Mouse (Mus musculus): ENCODE results near the gene Auts2.

The Auts2 gene

DNA sequence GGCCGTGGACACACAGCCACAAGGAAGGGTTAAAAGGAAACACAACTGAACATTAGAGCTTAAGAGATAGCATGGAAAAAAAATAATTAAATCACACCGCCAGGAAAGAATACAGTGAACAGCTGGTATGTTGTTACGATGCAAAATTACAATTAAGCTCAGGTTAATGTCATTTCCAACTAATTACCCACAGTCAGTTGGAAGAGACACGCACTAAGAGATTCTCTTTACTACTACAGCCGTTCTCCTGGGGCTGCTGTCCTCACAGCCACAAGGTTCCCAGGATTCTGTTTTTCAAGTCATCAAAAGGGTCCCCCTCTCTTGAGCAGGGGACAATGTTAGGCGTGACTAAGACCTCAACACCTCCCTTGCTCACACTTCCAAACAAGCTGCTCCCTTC, 25.3 kb downstream of the Auts2 start:
- Histone ChIP-seq H3K36me3 (ENCODE audit: control insufficient read depth, insufficient read depth, low read length, poor library complexity, severe bottlenecking) (no peaks in the 10 kb centered on the region), H3K27me3 (ENCODE audit: control insufficient read depth, insufficient read depth, low read length, poor library complexity, severe bottlenecking) (no peaks in the 10 kb centered on the region)
- no peak for DNase-seq (ENCODE audit: low read depth, low spot score)

DNA sequence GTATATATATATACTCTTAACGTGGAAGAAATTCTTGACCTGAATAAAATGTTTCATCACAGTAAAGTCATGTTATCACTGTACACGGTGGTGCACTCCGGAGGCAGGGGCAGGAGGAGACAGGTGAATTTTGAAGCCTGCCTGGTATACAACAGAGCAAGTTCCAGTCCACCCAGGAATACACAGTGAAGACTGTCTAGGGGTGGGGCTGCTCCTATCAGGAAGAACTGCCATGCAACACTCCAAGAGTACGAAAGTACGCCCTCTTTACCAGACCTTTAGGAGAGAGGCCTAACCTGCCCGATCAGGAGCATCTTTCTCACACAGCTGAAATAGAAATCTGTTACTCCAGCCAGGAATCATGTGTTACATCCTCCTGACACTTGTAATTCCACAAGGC, 28.6 kb downstream of the Auts2 start:
- no peaks in the 10 kb centered on the region for H3K27me3 ChIP-seq (ENCODE audit: control insufficient read depth, insufficient read depth, low read length, poor library complexity, severe bottlenecking)
- H3K36me3 ChIP-seq (ENCODE audit: control insufficient read depth, insufficient read depth, low read length, poor library complexity, severe bottlenecking) = no peaks in the 10 kb centered on the region
- DNase-seq (ENCODE audit: low read depth, low spot score) = no peak

DNA sequence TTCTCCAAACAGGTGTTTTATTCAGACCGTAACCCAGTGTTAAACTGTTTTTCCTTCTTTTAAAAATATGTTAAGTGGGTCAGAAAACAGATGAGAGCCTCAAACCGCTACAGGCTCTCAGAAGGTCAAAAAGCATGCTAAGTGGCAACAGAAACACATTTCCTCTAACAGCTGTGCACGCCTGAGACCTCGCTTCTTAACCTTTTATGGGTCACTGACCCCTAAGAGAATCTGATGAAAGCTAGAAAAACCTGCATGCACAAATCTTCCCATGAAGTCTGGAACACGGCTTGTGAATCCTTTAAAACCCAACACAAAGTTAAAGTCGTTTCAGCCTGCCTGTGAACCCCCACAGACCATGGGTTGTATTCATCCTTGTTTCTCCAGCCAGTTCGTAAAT, 29.9 kb downstream of the Auts2 start:
- H3K36me3 ChIP-seq (ENCODE audit: control insufficient read depth, insufficient read depth, low read length, poor library complexity, severe bottlenecking) = no peaks in the 10 kb centered on the region
- DNase-seq (ENCODE audit: low read depth, low spot score) = no peak
- no peaks in the 10 kb centered on the region for H3K27me3 ChIP-seq (ENCODE audit: control insufficient read depth, insufficient read depth, low read length, poor library complexity, severe bottlenecking)

DNA sequence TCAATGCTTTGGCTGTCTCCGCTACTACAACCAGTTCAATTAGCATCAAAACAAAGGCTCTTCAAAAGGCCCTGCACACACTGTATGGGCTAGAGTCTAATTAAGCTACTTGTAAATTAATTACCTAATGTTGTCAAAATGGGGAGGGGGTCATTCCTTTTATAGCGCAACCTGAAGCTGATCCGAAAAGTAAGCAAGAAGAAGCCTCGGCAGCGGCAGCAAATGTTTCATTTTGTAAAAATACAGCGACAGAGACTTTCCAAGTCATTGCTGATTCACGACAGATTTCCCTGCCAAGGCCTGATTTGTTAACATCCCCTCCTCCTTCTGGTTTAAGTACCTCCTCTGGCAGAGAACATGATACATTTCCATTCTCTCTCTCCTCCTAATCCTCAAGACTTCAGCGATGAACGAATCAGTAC, 33.7 kb downstream of the Auts2 start:
- Histone ChIP-seq H3K36me3 (ENCODE audit: control insufficient read depth, insufficient read depth, low read length, poor library complexity, severe bottlenecking) (no peaks in the 10 kb centered on the region), H3K27me3 (ENCODE audit: control insufficient read depth, insufficient read depth, low read length, poor library complexity, severe bottlenecking) (no peaks in the 10 kb centered on the region)
- no peak for DNase-seq (ENCODE audit: low read depth, low spot score)

DNA sequence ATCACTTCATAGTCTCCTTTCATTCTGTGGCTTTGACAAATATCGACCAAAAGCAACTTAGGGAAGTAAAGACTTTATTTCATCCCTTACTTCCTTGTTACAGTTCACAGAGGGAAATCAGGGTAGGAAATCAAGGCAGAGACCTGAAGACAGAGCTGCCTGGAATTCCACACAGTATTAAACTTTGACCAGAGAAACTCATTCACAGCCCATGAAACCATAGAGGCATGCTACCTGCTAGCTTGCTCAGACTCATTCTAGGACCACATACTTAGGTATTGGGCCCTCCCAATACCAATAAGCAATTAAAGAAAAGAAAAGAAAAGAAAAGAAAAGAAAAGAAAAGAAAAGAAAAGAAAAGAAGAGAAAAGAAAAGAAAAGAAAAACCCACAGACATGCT, 38.3 kb downstream of the Auts2 start:
- no peaks in the 10 kb centered on the region for H3K36me3 ChIP-seq (ENCODE audit: control insufficient read depth, insufficient read depth, low read length, poor library complexity, severe bottlenecking)
- no peaks in the 10 kb centered on the region for H3K27me3 ChIP-seq (ENCODE audit: control insufficient read depth, insufficient read depth, low read length, poor library complexity, severe bottlenecking)
- DNase-seq (ENCODE audit: low read depth, low spot score) = no peak

DNA sequence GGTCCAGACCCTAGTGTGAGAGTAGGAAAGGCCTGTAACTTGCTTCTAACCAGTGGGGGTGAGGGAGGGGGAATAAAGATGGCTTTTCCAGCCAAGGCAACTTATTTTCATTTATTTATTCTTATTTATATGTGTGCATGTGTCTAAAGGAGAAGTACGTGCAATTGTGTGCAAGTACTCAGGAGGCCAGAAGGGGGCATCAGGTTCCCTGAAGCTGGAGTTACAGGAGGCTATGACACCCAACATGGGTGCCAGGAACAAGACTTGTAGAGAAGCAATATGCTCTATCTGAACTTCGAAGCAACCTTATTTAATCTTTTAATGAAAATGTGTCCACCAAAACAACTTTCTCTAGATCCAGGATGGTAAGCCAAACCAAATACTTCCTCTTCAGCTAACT, 39.7 kb downstream of the Auts2 start:
- Histone ChIP-seq H3K36me3 (ENCODE audit: control insufficient read depth, insufficient read depth, low read length, poor library complexity, severe bottlenecking) (no peaks in the 10 kb centered on the region), H3K27me3 (ENCODE audit: control insufficient read depth, insufficient read depth, low read length, poor library complexity, severe bottlenecking) (no peaks in the 10 kb centered on the region)
- no peak for DNase-seq (ENCODE audit: low read depth, low spot score)

DNA sequence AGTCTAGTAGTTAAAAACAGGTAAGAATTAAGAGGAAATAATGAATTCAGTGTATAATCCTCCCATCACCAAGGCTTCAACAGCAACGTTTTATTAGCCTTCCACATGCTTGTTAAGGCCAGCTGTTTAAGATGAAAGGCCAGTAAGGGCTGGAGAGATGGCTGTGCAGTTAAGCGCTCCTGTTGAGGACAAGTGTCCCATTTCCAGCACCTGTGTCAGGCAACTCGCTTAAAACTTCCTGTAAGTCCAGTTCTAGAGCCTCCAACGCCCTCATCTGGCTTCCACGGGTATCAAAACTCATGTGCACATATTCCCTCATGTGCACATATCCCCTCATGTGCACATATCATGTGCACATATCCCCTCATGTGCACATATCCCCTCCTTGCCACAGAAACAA, 41.1 kb downstream of the Auts2 start:
- H3K36me3 ChIP-seq (ENCODE audit: control insufficient read depth, insufficient read depth, low read length, poor library complexity, severe bottlenecking) = no peaks in the 10 kb centered on the region
- H3K27me3 ChIP-seq (ENCODE audit: control insufficient read depth, insufficient read depth, low read length, poor library complexity, severe bottlenecking) = no peaks in the 10 kb centered on the region
- no peak for DNase-seq (ENCODE audit: low read depth, low spot score)

DNA sequence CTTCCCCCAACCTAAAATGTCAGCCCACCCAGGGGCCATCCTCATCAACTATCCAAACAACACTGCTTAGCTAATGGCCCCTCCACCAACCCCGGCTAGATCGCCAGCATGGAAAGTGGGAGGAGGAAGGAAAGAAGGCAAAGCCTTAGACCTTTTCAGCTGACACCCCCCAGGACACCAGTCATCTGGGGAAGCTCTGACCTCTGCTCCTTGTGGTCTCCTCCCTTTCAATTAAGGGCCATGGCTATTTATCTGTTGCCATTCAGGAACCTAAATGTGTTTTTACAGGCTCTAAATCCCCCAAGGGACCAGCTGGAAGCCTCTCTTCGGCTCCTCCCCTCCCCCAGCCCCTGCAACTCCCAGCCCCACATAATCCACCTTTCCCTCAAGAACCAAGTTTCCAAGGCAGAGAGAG, 42.3 kb downstream of the Auts2 start:
- DNase-seq (ENCODE audit: low read depth, low spot score) = no peak
- H3K36me3 ChIP-seq (ENCODE audit: control insufficient read depth, insufficient read depth, low read length, poor library complexity, severe bottlenecking) = no peaks in the 10 kb centered on the region
- no peaks in the 10 kb centered on the region for H3K27me3 ChIP-seq (ENCODE audit: control insufficient read depth, insufficient read depth, low read length, poor library complexity, severe bottlenecking)

DNA sequence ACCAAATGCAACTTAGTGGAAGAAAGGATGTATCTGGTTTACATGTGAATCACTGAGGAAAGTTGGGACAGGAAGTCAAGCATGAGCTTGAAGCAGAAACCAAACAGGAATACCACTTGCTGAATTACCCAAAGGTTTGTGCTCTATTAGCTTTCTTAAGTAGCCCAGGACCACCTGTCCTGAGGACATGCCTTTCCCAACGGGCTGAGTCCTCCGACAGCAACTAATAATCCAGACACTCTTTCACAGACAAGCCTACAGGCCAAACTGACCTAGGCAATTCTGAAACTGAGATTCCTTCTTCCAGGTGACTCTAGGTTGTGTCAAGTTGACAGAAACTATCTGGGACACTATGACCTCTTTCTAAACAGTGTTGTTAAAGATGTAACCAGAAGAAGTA, 44.2 kb downstream of the Auts2 start:
- DNase-seq (ENCODE audit: low read depth, low spot score) = no peak
- Histone ChIP-seq H3K27me3 (ENCODE audit: control insufficient read depth, insufficient read depth, low read length, poor library complexity, severe bottlenecking) (no peaks in the 10 kb centered on the region), H3K36me3 (ENCODE audit: control insufficient read depth, insufficient read depth, low read length, poor library complexity, severe bottlenecking) (no peaks in the 10 kb centered on the region)

DNA sequence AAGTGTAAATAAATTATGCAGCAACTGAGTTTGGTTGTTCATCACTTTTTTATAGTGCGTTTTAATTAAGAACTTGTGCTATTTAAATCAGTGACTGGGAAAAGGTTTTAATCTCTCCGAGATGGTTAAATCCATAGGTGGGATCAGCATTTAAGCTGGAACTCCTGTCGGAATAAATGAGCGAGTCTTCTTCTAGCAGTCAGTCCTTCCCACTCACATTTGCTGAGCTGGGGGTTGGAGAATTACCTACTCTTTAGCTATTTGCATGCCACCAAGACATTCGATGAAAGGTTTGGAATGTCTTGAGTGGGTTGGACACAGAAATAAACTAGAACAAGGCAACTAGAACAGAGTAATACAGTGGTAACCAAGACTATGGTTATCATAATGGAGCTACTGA, 45.1 kb downstream of the Auts2 start:
- Histone ChIP-seq H3K36me3 (ENCODE audit: control insufficient read depth, insufficient read depth, low read length, poor library complexity, severe bottlenecking) (no peaks in the 10 kb centered on the region), H3K27me3 (ENCODE audit: control insufficient read depth, insufficient read depth, low read length, poor library complexity, severe bottlenecking) (no peaks in the 10 kb centered on the region)
- DNase-seq (ENCODE audit: low read depth, low spot score) = no peak

DNA sequence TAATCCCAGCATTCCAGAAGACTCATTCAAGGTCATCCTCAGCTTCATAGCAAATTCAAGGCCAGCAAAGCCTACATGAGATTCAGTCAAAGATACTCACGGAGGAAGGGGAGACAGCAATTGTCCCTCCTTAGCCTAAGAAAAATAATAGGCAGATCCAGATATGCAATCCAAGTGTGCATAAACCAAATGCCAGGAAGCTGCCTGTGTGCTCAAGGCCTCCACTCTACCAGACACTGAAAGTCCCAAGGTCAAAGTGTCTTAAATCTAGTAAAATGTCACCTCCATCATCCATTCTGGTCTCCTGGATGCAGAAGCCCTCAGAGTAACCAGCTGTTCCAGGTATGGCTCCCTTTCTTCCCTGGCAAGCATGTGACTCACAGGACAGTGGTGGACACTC, 50.4 kb downstream of the Auts2 start:
- no peak for DNase-seq (ENCODE audit: low read depth, low spot score)
- Histone ChIP-seq H3K27me3 (ENCODE audit: control insufficient read depth, insufficient read depth, low read length, poor library complexity, severe bottlenecking) (no peaks in the 10 kb centered on the region), H3K36me3 (ENCODE audit: control insufficient read depth, insufficient read depth, low read length, poor library complexity, severe bottlenecking) (no peaks in the 10 kb centered on the region)

DNA sequence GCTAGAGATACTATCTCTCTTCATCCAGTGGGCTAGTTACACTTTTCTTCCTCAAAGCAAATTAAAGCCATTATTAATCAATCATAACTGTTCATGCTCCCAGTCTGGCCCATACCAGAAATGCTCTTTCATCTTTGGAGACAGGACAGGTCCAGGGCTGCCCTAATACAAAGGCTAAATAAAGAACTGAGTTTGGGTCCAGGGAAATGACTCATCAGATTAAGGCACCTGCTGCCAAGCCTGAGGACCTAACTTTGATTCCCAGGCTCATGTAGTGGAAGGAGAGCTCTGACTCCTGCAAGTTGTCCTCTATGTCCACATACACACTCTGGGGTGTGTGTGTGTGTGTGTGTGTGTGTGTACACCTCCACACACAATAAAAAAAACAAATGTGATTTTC, 51.1 kb downstream of the Auts2 start:
- DNase-seq (ENCODE audit: low read depth, low spot score) = no peak
- Histone ChIP-seq H3K36me3 (ENCODE audit: control insufficient read depth, insufficient read depth, low read length, poor library complexity, severe bottlenecking) (no peaks in the 10 kb centered on the region), H3K27me3 (ENCODE audit: control insufficient read depth, insufficient read depth, low read length, poor library complexity, severe bottlenecking) (no peaks in the 10 kb centered on the region)

DNA sequence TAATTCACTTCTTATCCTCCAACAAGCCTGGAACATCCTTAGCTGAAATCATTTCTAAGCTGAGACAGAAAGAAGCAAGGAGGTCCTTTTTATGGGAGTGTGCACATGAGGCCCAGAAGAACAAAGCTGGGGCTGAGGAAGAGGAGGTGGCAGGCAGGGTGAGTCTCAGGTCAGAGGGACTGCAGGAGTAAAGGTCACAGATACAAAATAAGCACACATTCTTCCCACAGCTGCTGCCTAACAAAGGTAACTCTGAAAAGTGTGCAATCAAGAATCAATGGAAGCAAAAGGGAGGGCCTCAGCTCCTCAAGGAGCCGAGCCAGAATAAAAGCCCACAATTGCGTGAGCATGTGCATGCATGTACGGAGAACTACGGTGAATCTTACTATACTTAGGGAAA, 51.6 kb downstream of the Auts2 start:
- no peaks in the 10 kb centered on the region for H3K36me3 ChIP-seq (ENCODE audit: control insufficient read depth, insufficient read depth, low read length, poor library complexity, severe bottlenecking)
- H3K27me3 ChIP-seq (ENCODE audit: control insufficient read depth, insufficient read depth, low read length, poor library complexity, severe bottlenecking) = no peaks in the 10 kb centered on the region
- DNase-seq (ENCODE audit: low read depth, low spot score) = no peak

DNA sequence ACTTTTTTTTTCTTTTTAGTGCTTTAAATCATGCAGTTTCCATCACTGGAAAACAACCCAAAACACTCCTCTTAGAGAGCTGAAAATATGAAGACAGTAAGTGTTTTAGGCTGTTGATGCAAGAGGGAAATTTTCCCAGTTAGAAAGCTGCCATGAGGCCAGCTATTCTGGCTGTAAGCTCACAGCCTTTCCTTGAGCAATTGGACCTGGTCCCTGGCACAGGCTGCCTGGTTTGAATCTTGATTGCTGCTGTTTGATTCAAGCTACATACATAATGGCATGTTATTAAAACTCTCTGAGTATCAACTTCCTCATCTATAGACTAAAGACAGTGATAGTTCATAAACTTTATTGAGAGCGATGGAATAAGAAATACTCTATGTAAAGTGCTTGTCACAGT, 52.8 kb downstream of the Auts2 start:
- Histone ChIP-seq H3K36me3 (ENCODE audit: control insufficient read depth, insufficient read depth, low read length, poor library complexity, severe bottlenecking) (no peaks in the 10 kb centered on the region), H3K27me3 (ENCODE audit: control insufficient read depth, insufficient read depth, low read length, poor library complexity, severe bottlenecking) (no peaks in the 10 kb centered on the region)
- DNase-seq (ENCODE audit: low read depth, low spot score) = no peak

DNA sequence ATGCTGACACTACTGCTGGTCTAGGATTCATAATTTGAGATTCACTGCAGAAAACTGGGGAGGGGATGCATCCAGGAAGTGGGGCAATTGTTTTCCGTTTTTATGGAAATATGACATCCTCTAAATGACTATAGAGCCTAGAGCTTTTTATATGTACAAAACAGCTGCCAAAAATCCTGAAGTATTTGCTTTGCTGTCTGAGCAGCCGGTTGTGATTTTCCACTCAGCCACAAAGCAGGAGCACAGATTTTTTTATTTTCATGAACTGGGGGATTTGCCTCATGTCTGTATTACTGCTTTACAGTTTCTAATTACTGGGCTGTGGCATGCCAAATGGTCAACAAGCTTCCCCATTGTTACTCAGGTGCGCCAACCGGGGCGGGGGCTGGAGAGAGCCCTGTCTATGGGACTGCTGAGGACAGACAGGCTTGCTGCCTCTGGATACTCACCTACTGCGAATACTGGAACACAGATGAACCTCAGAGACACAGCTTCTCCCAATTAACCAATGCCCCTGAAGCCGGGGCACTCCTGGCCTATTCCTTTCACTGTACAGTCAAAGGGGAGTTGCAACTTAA, 53.3 kb downstream of the Auts2 start:
- H3K27me3 ChIP-seq (ENCODE audit: control insufficient read depth, insufficient read depth, low read length, poor library complexity, severe bottlenecking) = no peaks in the 10 kb centered on the region
- no peak for DNase-seq (ENCODE audit: low read depth, low spot score)
- H3K36me3 ChIP-seq (ENCODE audit: control insufficient read depth, insufficient read depth, low read length, poor library complexity, severe bottlenecking) = no peaks in the 10 kb centered on the region

DNA sequence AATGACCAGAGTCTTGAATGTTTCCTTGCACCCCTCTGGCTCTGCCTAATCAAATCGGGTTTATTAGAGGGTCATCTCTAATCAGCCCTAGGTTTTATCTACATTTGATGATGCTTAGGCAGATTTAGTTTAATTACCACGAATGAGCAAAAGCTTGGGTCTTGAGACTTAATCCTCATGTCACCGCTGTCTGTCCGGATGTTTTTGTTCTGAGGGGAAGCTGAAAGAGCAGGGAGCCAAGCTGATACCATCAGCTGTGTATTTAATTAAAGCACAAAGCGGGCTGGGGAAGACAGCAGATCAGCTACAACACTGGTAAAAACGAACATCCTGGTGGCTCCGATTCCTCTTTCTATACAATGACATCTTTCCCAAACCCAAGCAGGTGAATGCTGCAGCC, 56.3 kb downstream of the Auts2 start:
- no peak for DNase-seq (ENCODE audit: low read depth, low spot score)
- Histone ChIP-seq H3K36me3 (ENCODE audit: control insufficient read depth, insufficient read depth, low read length, poor library complexity, severe bottlenecking) (no peaks in the 10 kb centered on the region), H3K27me3 (ENCODE audit: control insufficient read depth, insufficient read depth, low read length, poor library complexity, severe bottlenecking) (no peaks in the 10 kb centered on the region)
